Mouse (Mus musculus): ENCODE measurements around the gene Lmx1a. TPM values are rescaled to one million over a fixed set of nuclear protein-coding genes. Genes with fewer than 3 reads are reported as not detected.
A peak's percentile ranks its signal among the peaks of the same experiment; 100 is the strongest.

The Lmx1a gene
- total and polyA plus RNA-seq, 3 experiments: 0.02 TPM; not detected in 2

DNA sequence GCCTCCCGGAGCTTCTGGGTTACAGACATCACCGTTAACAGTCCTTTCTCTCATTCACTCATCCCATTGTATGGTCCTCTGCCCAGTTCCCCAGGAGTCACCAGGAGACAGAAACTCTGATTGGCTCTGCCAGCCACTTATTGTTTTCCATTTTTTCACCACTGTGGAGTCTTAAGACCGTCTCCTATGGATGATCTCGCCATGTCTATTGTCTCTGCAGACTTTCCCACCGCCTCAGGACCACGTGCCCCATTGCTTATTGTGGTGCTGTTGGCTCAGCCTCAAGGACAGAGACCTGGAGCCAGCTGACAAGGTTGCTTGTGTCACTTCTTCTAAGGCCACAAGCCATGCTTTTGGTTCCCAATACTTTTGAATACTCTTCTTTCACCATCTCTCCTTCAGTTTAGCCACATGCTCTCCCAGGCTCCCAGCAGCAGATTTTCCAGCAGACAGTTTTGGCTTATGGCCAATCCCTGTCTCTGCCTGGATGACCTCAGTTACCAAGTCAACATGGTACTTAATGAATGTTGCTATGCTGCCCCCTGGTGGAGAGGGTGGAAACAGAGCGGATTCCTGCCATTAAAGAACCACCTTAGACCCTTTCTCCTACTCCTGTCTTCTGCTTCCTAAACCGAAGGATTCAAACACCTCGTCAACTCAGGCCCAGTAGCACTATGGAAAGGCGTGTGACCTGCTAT lies 92.9 kb downstream of the Lmx1a start:
- H3K79me2 ChIP-seq (replicated peaks; ENCODE audit: control insufficient read depth, insufficient read depth, low read length): no peaks in the 10 kb centered on the region
- no peak overlapping the region for H3K27ac ChIP-seq
- TF ChIP-seq EP300 (IDR thresholded peaks at IDR 0.05; ENCODE audit: insufficient read depth, low read depth, low read length) (no peak), CTCF (IDR thresholded peaks at IDR 0.05) (peak; percentile 79)
- H3K36me3 ChIP-seq (ENCODE audit: control insufficient read depth, insufficient read depth, low read length): no peaks in the 10 kb centered on the region
- H3K27me3 ChIP-seq (ENCODE audit: control insufficient read depth, insufficient read depth, low read length): no peaks in the 10 kb centered on the region
- intact Hi-C loops (cut with DNase I): loop anchor here (5.0 kb wide), 1 partner anchor 365 kb away; no protein-coding TSS in a partner anchor
- no peak overlapping the region for H3K4me3 ChIP-seq
- DNase-seq: peak; percentile 36 to 39
- 59% methylated on average over 10 of the region's 10 CpGs for WGBS
- no peak overlapping the region for H3K9ac ChIP-seq (ENCODE audit: low read depth, low read length)
- no peaks in the 10 kb centered on the region for H3K4me1 ChIP-seq (ENCODE audit: control insufficient read depth, insufficient read depth, low read length)

DNA sequence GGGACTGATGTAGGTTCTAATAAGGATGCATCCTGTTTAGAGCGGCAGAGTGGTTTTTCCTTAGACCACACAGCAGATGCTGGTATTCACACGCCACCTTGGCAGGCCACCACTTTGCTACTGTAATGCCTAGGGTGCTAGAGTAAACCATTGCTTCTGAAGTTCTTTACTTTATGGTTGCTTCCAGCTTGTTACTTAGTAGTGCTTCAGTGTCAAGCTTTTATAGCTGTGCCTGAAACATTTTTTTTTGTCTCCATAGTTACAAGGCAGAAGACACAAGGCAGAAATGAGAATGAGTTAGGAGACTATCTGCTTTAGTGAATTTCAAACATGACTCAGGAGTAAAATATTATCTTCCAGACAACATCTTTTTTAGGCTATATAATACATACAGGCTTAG lies 95.0 kb downstream of the Lmx1a start:
- no peak for TF ChIP-seq POLR2A (IDR thresholded peaks at IDR 0.05; ENCODE audit: insufficient read depth, low read depth, low read length)
- no peaks in the 10 kb centered on the region for H3K79me2 ChIP-seq (replicated peaks; ENCODE audit: control insufficient read depth, insufficient read depth, low read length)
- H3K4me3 ChIP-seq: no peak overlapping the region
- 89% methylated on average over 2 of the region's 2 CpGs for WGBS
- DNase-seq: no peak
- no peak overlapping the region for H3K27ac ChIP-seq
- intact Hi-C loops (cut with DNase I): loop anchor here (5.0 kb wide), 1 partner anchor 367 kb away; no protein-coding TSS in a partner anchor
- no peaks in the 10 kb centered on the region for H3K36me3 ChIP-seq (ENCODE audit: control insufficient read depth, insufficient read depth, low read length)
- H3K9ac ChIP-seq (ENCODE audit: low read depth, low read length): no peak overlapping the region
- H3K27me3 ChIP-seq (ENCODE audit: control insufficient read depth, insufficient read depth, low read length): no peaks in the 10 kb centered on the region
- H3K4me1 ChIP-seq (ENCODE audit: control insufficient read depth, insufficient read depth, low read length): no peaks in the 10 kb centered on the region

DNA sequence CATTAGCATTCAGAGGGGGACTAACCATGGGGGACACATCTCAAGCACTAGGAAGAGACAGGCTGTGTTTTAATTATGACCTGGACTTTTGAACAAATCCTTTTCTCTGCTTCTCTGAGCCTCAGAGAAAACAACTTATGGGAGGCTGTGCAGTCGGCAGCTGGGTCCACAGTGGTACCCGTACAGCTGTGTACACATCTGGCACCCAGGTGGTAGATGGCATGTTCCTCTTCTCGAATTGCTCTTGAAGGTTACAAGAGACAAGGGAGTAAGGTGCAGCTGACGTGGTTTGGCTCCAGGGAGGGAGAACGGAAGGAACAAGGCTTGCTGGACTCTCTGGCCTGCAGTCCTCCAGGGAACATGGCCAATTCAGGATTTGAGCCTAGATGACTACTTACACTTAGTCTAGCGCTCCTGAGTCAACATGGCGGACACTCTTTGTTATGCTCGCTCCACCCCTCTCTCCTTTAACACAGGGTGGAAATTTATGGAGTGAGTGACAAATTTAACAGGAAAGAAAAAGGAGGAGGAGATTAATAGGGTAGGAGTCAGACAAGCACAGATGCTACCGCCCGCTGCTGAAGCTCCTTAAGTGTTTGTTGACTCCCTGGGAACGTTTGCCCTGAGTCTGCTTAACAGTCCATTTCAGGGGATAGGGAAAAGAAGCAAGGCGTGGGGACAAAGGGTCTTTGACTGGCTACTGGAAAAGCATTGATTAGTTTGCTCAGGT lies 99.8 kb downstream of the Lmx1a start:
- no peaks in the 10 kb centered on the region for H3K36me3 ChIP-seq (ENCODE audit: control insufficient read depth, insufficient read depth, low read length)
- H3K9ac ChIP-seq (ENCODE audit: low read depth, low read length): no peak overlapping the region
- H3K27ac ChIP-seq: no peak overlapping the region
- WGBS: 71% methylated on average over 12 of the region's 12 CpGs
- H3K4me3 ChIP-seq: no peak overlapping the region
- H3K27me3 ChIP-seq (ENCODE audit: control insufficient read depth, insufficient read depth, low read length): peaks cover 1% of the 10 kb centered on the region; the same call in 1 of the 2 replicates
- no peak for TF ChIP-seq POLR2A (IDR thresholded peaks at IDR 0.05; ENCODE audit: insufficient read depth, low read depth, low read length)
- no peak for TF ChIP-seq CTCF (IDR thresholded peaks at IDR 0.05)
- TF ChIP-seq EP300 (IDR thresholded peaks at IDR 0.05; ENCODE audit: insufficient read depth, low read depth, low read length): no peak
- DNase-seq: no peak
- intact Hi-C loops (cut with DNase I): no loop called here
- H3K79me2 ChIP-seq (replicated peaks; ENCODE audit: control insufficient read depth, insufficient read depth, low read length): no peaks in the 10 kb centered on the region
- no peaks in the 10 kb centered on the region for H3K4me1 ChIP-seq (ENCODE audit: control insufficient read depth, insufficient read depth, low read length)

- Histone ChIP-seq H3K4me3 (no peak overlapping the region), H3K27me3 (ENCODE audit: control insufficient read depth, insufficient read depth, low read length) (peaks cover 1% of the 10 kb centered on the region; the same call in 1 of the 2 replicates), H3K79me2 (replicated peaks; ENCODE audit: control insufficient read depth, insufficient read depth, low read length) (no peaks in the 10 kb centered on the region), H3K9ac (ENCODE audit: low read depth, low read length) (no peak overlapping the region), H3K4me1 (ENCODE audit: control insufficient read depth, insufficient read depth, low read length) (no peaks in the 10 kb centered on the region), H3K27ac (no peak overlapping the region), H3K36me3 (ENCODE audit: control insufficient read depth, insufficient read depth, low read length) (no peaks in the 10 kb centered on the region)
- intact Hi-C loops (cut with DNase I): no loop called here
- no peak for DNase-seq
- WGBS: 70% methylated on average over 8 of the region's 8 CpGs
- TF ChIP-seq POLR2A (IDR thresholded peaks at IDR 0.05; ENCODE audit: insufficient read depth, low read depth, low read length) (no peak), EP300 (IDR thresholded peaks at IDR 0.05; ENCODE audit: insufficient read depth, low read depth, low read length) (no peak), CTCF (IDR thresholded peaks at IDR 0.05) (no peak)
Observed at GRCm38 (mm10) chr1:167789448-167789847, 100.4 kb downstream of the Lmx1a start.

DNA sequence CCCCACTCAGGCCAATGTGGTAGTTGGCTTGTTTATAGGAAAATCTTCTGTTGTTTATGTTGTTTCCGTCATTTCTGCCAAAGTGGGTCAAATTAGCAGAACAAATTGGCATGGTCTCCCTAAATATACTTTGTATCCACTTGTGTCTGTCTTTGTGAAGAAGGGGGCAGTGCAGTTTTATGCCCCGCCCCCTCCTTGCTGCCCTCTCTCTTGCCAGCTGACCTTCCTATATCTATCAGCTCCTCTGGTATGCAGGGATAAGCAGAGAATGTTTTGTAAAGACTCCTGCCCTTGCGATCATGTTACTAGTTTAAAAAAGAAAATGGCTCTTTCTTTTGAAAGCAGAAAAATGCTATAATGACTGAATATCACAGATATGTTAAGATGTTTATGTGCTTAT lies 101.7 kb downstream of the Lmx1a start:
- no peak overlapping the region for H3K27ac ChIP-seq
- no peaks in the 10 kb centered on the region for H3K36me3 ChIP-seq (ENCODE audit: control insufficient read depth, insufficient read depth, low read length)
- H3K4me1 ChIP-seq (ENCODE audit: control insufficient read depth, insufficient read depth, low read length): no peaks in the 10 kb centered on the region
- no peak overlapping the region for H3K9ac ChIP-seq (ENCODE audit: low read depth, low read length)
- TF ChIP-seq POLR2A (IDR thresholded peaks at IDR 0.05; ENCODE audit: insufficient read depth, low read depth, low read length) (no peak), CTCF (IDR thresholded peaks at IDR 0.05) (no peak), EP300 (IDR thresholded peaks at IDR 0.05; ENCODE audit: insufficient read depth, low read depth, low read length) (no peak)
- peaks cover 1% of the 10 kb centered on the region; the same call in 1 of the 2 replicates for H3K27me3 ChIP-seq (ENCODE audit: control insufficient read depth, insufficient read depth, low read length)
- 54% methylated on average over 3 of the region's 3 CpGs for whole genome bisulfite sequencing
- no peaks in the 10 kb centered on the region for H3K79me2 ChIP-seq (replicated peaks; ENCODE audit: control insufficient read depth, insufficient read depth, low read length)
- no peak for DNase-seq
- intact Hi-C loops (cut with DNase I): no loop called here
- no peak overlapping the region for H3K4me3 ChIP-seq

DNA sequence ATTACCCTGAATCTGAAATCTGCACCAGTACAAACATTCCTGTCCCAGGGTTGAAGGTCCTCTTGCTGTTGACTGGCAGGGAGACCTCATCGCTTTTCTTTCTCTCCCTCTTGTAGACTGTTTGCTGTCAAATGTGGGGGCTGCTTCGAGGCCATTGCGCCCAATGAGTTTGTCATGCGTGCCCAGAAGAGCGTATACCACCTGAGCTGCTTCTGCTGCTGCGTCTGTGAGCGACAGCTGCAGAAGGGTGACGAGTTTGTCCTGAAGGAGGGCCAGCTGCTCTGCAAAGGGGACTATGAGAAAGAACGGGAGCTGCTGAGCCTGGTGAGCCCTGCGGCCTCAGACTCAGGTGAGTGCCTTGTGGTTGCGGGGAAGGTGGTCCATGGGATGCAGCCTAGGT lies 102.2 kb downstream of the Lmx1a start:
- intact Hi-C loops (cut with DNase I): no loop called here
- H3K4me3 ChIP-seq: no peak overlapping the region
- H3K9ac ChIP-seq (ENCODE audit: low read depth, low read length): no peak overlapping the region

More for the DNA sequence above, 102.2 kb downstream of the Lmx1a start:
- 71% methylated on average over 11 of the region's 11 CpGs for WGBS
- DNase-seq: no peak
- no peak overlapping the region for H3K27ac ChIP-seq
- no peaks in the 10 kb centered on the region for H3K4me1 ChIP-seq (ENCODE audit: control insufficient read depth, insufficient read depth, low read length)
- peaks cover 1% of the 10 kb centered on the region; the same call in 1 of the 2 replicates for H3K27me3 ChIP-seq (ENCODE audit: control insufficient read depth, insufficient read depth, low read length)
- TF ChIP-seq POLR2A (IDR thresholded peaks at IDR 0.05; ENCODE audit: insufficient read depth, low read depth, low read length): no peak
- no peak for TF ChIP-seq EP300 (IDR thresholded peaks at IDR 0.05; ENCODE audit: insufficient read depth, low read depth, low read length)
- no peak for TF ChIP-seq CTCF (IDR thresholded peaks at IDR 0.05)
- H3K79me2 ChIP-seq (replicated peaks; ENCODE audit: control insufficient read depth, insufficient read depth, low read length): no peaks in the 10 kb centered on the region
- no peaks in the 10 kb centered on the region for H3K36me3 ChIP-seq (ENCODE audit: control insufficient read depth, insufficient read depth, low read length)
